ENCODE assay signal across 8 mouse cellular contexts in the genomic region with DNA sequence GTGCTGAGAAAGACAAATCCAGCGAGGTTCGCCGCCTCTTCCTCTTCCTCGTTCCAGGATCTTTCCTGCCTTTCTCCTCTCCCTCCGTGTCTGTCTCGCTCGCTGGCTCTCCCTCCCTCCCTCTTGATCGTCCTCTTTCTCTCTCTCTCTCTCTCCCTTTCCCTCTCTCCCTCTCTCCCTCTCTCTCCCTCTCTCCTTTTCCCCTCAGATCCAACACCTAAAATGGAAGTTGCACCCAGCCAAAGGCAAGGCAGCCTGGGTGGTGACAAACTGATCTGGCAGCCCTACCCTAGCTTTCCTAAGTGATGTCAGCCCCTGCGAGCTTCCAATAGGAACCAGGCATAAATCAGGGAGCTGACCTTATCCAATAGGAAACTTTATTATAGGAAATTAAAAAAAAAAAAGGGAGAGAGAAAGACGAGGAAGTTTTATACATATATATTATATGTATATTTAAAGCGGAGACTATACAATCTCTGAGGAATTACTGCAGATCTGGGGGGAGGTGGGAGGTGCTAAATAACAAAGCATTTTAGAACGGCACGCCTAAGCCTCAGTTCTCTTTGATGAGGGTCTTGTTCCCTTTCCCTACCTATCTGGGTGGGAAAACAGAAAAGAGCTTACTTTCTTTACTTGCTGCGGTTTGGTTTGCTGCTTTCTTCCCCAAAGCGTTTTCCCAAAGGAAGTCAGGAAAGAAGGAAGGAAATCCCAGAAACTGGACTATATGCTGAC. TPM values are rescaled to one million over a fixed set of nuclear protein-coding genes. Genes with fewer than 3 reads are reported as not detected.
DNase-seq lines count a peak whose midpoint lies in the region; ATAC-seq and TF ChIP-seq lines count a peak whose summit lies in the region.

Gene Ctnnd1, minus strand, starts transcription at position 302 of the 732 bp plus-strand sequence.

- DNase-seq in NIH3T3 (ENCODE audit: low read depth), result peak; percentile 96
- peak; percentile 82 for DNase-seq in cerebellum, adult 8-10 months
- peak; percentile 96 for DNase-seq in forebrain, postnatal 0 days
- DNase-seq in heart, postnatal 36 days, result peak; percentile 82 to 83
- DNase-seq in layer of hippocampus, adult 2 months (ENCODE audit: low spot score in 2 of 2), result peak; percentile 83 to 92
- peak; percentile 83 for DNase-seq in lung, adult 2 months
- peak; percentile 60 for DNase-seq in ovary, postnatal 10 days (ENCODE audit: low spot score)
- DNase-seq in natural killer cell, adult 2 months (ENCODE audit: low spot score in 2 of 2), result no peak

- intact Hi-C loops in heart, postnatal 36 days (cut with DNase I), result loop anchor here (1.0 kb wide), 2 partner anchors 11 to 15 kb away; no protein-coding TSS in a partner anchor

- peak within 1 kb of the TSS; percentile 72 for H3K9ac ChIP-seq in forebrain, postnatal 0 days

- H3K4me2 ChIP-seq in forebrain, postnatal 0 days (ENCODE audit: low read depth), result peak within 1 kb of the TSS; percentile 73

- no peaks in the 10 kb centered on the region for H3K9me3 ChIP-seq in forebrain, postnatal 0 days (ENCODE audit: low read length)

- TF ChIP-seq POLR2A in lung, adult 2 months (IDR thresholded peaks at IDR 0.05; ENCODE audit: borderline replicate concordance, extremely low read depth, low read depth, low read length), result peak; percentile 98

- H3K36me3 ChIP-seq in forebrain, postnatal 0 days (ENCODE audit: insufficient read depth), result no peaks in the 10 kb centered on the region

- ATAC-seq in forebrain, postnatal 0 days, result peak; percentile 100

- no peaks in the 10 kb centered on the region for H3K27me3 ChIP-seq in forebrain, postnatal 0 days (ENCODE audit: insufficient read depth, low read length)

- peak within 1 kb of the TSS; percentile 95 for H3K27ac ChIP-seq in forebrain, postnatal 0 days (ENCODE audit: low read depth, low read length)
- H3K27ac ChIP-seq in layer of hippocampus, adult 2 months, result peak within 1 kb of the TSS; percentile 88

- 0% methylated on average over 15 of the region's 15 CpGs for WGBS in forebrain, postnatal 0 days
- 1% methylated on average over 15 of the region's 15 CpGs for WGBS in lung, adult 2 months

- H3K4me3 ChIP-seq in forebrain, postnatal 0 days (ENCODE audit: low read depth, low read length), result peak within 1 kb of the TSS; percentile 68
- peak within 1 kb of the TSS; percentile 90 for H3K4me3 ChIP-seq in layer of hippocampus, adult 2 months
- H3K4me3 ChIP-seq in lung, adult 2 months (replicated peaks; ENCODE audit: extremely low read depth, low read depth, low read length), result peak within 1 kb of the TSS; percentile 98

- TF ChIP-seq CTCF in forebrain, postnatal 0 days (IDR thresholded peaks at IDR 0.05; ENCODE audit: low read depth), result no peak
- no peak for TF ChIP-seq CTCF in layer of hippocampus, adult 2 months (conservative IDR thresholded peaks at IDR 0.05)
- TF ChIP-seq CTCF in lung, adult 2 months (IDR thresholded peaks at IDR 0.05; ENCODE audit: insufficient read depth, low read length), result no peak

- H3K4me1 ChIP-seq in forebrain, postnatal 0 days (ENCODE audit: insufficient read depth), result peaks cover 9% of the 10 kb centered on the region; the same call in 1 of the 2 replicates
- H3K4me1 ChIP-seq in lung, adult 2 months (ENCODE audit: control insufficient read depth, insufficient read depth, low read length), result peaks cover 4% of the 10 kb centered on the region

RNA-seq across cellular contexts. Expression of gene Ctnnd1, which starts in this region (rescaled TPM):
- 86.2 and 87.7 TPM in 2 replicates for total RNA-seq in forebrain, postnatal 0 days (2014; rRNA removed)
- polyA plus RNA-seq in forebrain, postnatal 0 days (2015; fragmentation: Nextera tagmentation; extraction: Ambion mirVana), result 15.7 and 18.1 TPM in 2 replicates
- 10 to 100 TPM; 63.0 to 69.4 TPM for total RNA-seq in heart, postnatal 36 days (2021)
- 10 to 100 TPM; 43.3 to 52.9 TPM for total RNA-seq in layer of hippocampus, adult 2 months (2021)
- polyA plus RNA-seq in lung, adult 2 months (2012; rRNA removed), result 86.2 and 130 TPM in 2 replicates

Comparison
In these comparisons a context has a peak if more than half of its experiments do, and no peak if none do; other contexts are left out.
1. DNase-seq: peak in NIH3T3 (single experiment), cerebellum, adult 8-10 months (single experiment), forebrain, postnatal 0 days (single experiment), heart, postnatal 36 days (2 of 2), layer of hippocampus, adult 2 months (2 of 2), lung, adult 2 months (single experiment) and ovary, postnatal 10 days (single experiment); none in natural killer cell, adult 2 months (0 of 2).
2. Peak in every context shown above with its lines, with median percentiles within 50 percentile points of each other: H3K4me3 ChIP-seq.